Mouse (Mus musculus) ES-E14 (cell line): ENCODE results near the gene Kank4.

ENCODE experiments used
- MAFK ChIP-seq: IDR thresholded peaks from 2 replicates; pipeline ENCODE4 v1.6.1; 2014; ENCODE audit warnings: mild to moderate bottlenecking, low read depth, low read length, inconsistent platforms; ENCODE audit not compliant: insufficient read depth
- ZC3H11A ChIP-seq: IDR thresholded peaks from 2 replicates; pipeline ENCODE4 v1.6.1; 2012; ENCODE audit warnings: low read depth, mild to moderate bottlenecking, inconsistent platforms, low read length, borderline replicate concordance

- TF ChIP-seq MAFK (no peak), ZC3H11A (no peak)
These were observed 48.3 kb upstream of the Kank4 start for GRCm38 (mm10) chr4:98865386-98866237.
